In genomic region chr6:83185895-83186861, GRCm38 (mm10) we compare ENCODE assay signal across 9 mouse cellular contexts. TPM values are rescaled to one million over a fixed set of nuclear protein-coding genes. Genes with fewer than 3 reads are reported as not detected.
A peak's percentile ranks its signal among the peaks of the same experiment; 100 is the strongest.
DNase-seq lines count a peak whose midpoint lies in the region; ATAC-seq lines count a peak whose summit lies in the region.
"Had no signal": no experiment of that assay in that cellular context is flagged by ENCODE, and none has a peak within 500 bp of the region (broad histone marks: within the 10 kb centered on the region; RNA-seq: fewer than 3 reads in every experiment).

No protein-coding gene starts in this region.

- H3K9ac ChIP-seq in forebrain, embryonic 14.5 days (ENCODE audit: low read length), result peak overlapping the region; percentile 85
- H3K9ac ChIP-seq in liver, embryonic 12.5 days, result no peak overlapping the region

- peak overlapping the region; percentile 83 for H3K27ac ChIP-seq in forebrain, embryonic 14.5 days (ENCODE audit: low read depth, low read length)
- no peak overlapping the region for H3K27ac ChIP-seq in liver, embryonic 12.5 days

- H3K4me2 ChIP-seq in forebrain, embryonic 14.5 days (ENCODE audit: low read length), result peak overlapping the region; percentile 60
- H3K4me2 ChIP-seq in liver, embryonic 12.5 days, result peak overlapping the region; percentile 39

- H3K4me1 ChIP-seq in forebrain, embryonic 14.5 days (ENCODE audit: control insufficient read depth, insufficient read depth, low read length), result peaks cover 14% of the 10 kb centered on the region
- peaks cover 27% of the 10 kb centered on the region for H3K4me1 ChIP-seq in liver, embryonic 12.5 days

- H3K4me3 ChIP-seq in forebrain, embryonic 14.5 days (ENCODE audit: low read depth, low read length), result peak overlapping the region; percentile 51
- no peak overlapping the region for H3K4me3 ChIP-seq in liver, embryonic 12.5 days
- H3K4me3 ChIP-seq: myocyte had no signal

- peak; percentile 96 for ATAC-seq in forebrain, embryonic 14.5 days
- ATAC-seq in liver, embryonic 12.5 days, result peak; percentile 44

- peak; percentile 63 for DNase-seq in CD4-positive helper T cell, adult 2 months (ENCODE audit: low read depth, low spot score)
- DNase-seq in c-Kit-positive CD71-positive TER-119-positive erythroid progenitor cells, embryonic 14.5 days (ENCODE audit: low spot score), result peak; percentile 22
- DNase-seq in forebrain, embryonic 14.5 days (ENCODE audit: low spot score), result peak; percentile 93
- DNase-seq in heart, postnatal 36 days, result peak; percentile 31 to 45
- peak; percentile 52 to 63 for DNase-seq in kidney, postnatal 36 days
- DNase-seq in natural killer cell, adult 2 months (ENCODE audit: low spot score in 2 of 2), result peak; percentile 42 to 55
- peak; percentile 14 to 25 for DNase-seq in thymus, postnatal 10 days (ENCODE audit: low spot score in 2 of 2)

- 7% methylated on average over 25 of the region's 25 CpGs for WGBS in forebrain, embryonic 14.5 days
- WGBS in liver, embryonic 12.5 days (ENCODE audit: insufficient replicate concordance), result 24% methylated on average over 25 of the region's 25 CpGs

- H3K27me3 ChIP-seq in forebrain, embryonic 14.5 days (replicated peaks; ENCODE audit: control insufficient read depth, insufficient read depth, low read length), result no peaks in the 10 kb centered on the region
- H3K27me3 ChIP-seq in liver, embryonic 12.5 days (replicated peaks), result no peaks in the 10 kb centered on the region

- intact Hi-C loops in heart, postnatal 36 days (cut with DNase I), result no loop called here

- H3K9me3 ChIP-seq in forebrain, embryonic 14.5 days (replicated peaks; ENCODE audit: control insufficient read depth, low read length), result no peaks in the 10 kb centered on the region
- H3K9me3 ChIP-seq in liver, embryonic 12.5 days (replicated peaks), result no peaks in the 10 kb centered on the region

- H3K36me3 ChIP-seq in forebrain, embryonic 14.5 days (ENCODE audit: control insufficient read depth, insufficient read depth, low read length), result peaks cover 58% of the 10 kb centered on the region
- peaks cover 59% of the 10 kb centered on the region for H3K36me3 ChIP-seq in liver, embryonic 12.5 days

RNA-seq across cellular contexts. Expression of gene Dctn1, which starts 20.5 kb away (rescaled TPM):
- 101 and 133 TPM in 2 replicates for polyA plus RNA-seq in forebrain, embryonic 14.5 days (2014; fragmentation: Nextera tagmentation; extraction: Ambion mirVana)
- 100 to 1,000 TPM; 137 to 139 TPM for total RNA-seq in heart, postnatal 36 days (2021)
- 46.9 and 48.2 TPM in 2 replicates for polyA plus RNA-seq in liver, embryonic 12.5 days (2016; fragmentation: Nextera tagmentation; extraction: Ambion mirVana)

RNA-seq across cellular contexts. Expression of gene 1700003E16Rik, which starts 30.0 kb away (rescaled TPM):
- 5.8 and 7.5 TPM in 2 replicates for polyA plus RNA-seq in forebrain, embryonic 14.5 days (2014; fragmentation: Nextera tagmentation; extraction: Ambion mirVana)
- total RNA-seq in heart, postnatal 36 days (2021), result under 1 TPM; 0.16 to 0.39 TPM
- polyA plus RNA-seq in liver, embryonic 12.5 days (2016; fragmentation: Nextera tagmentation; extraction: Ambion mirVana), result 0.19 and 0.35 TPM in 2 replicates

RNA-seq across cellular contexts. Expression of gene Wdr54, which starts 30.0 kb away (rescaled TPM):
- polyA plus RNA-seq in forebrain, embryonic 14.5 days (2014; fragmentation: Nextera tagmentation; extraction: Ambion mirVana), result 20.6 and 23.9 TPM in 2 replicates
- 1 to 10 TPM; 1.4 to 1.5 TPM for total RNA-seq in heart, postnatal 36 days (2021)
- polyA plus RNA-seq in liver, embryonic 12.5 days (2016; fragmentation: Nextera tagmentation; extraction: Ambion mirVana), result 0.81 and 1.1 TPM in 2 replicates

RNA-seq across cellular contexts. Expression of gene Slc4a5, which starts 33.5 kb away (rescaled TPM):
- 0.63 and 0.78 TPM in 2 replicates for polyA plus RNA-seq in forebrain, embryonic 14.5 days (2014; fragmentation: Nextera tagmentation; extraction: Ambion mirVana)
- not detected for total RNA-seq in heart, postnatal 36 days (2021)
- polyA plus RNA-seq in liver, embryonic 12.5 days (2016; fragmentation: Nextera tagmentation; extraction: Ambion mirVana), result 1.2 and 1.3 TPM in 2 replicates

RNA-seq across cellular contexts. Expression of gene Rtkn, which starts 50.9 kb away (rescaled TPM):
- 4.7 and 4.8 TPM in 2 replicates for polyA plus RNA-seq in forebrain, embryonic 14.5 days (2014; fragmentation: Nextera tagmentation; extraction: Ambion mirVana)
- 1 to 10 TPM; 4.6 to 5.5 TPM for total RNA-seq in heart, postnatal 36 days (2021)
- polyA plus RNA-seq in liver, embryonic 12.5 days (2016; fragmentation: Nextera tagmentation; extraction: Ambion mirVana), result 11.8 and 12.6 TPM in 2 replicates

Comparison
In these comparisons a context has a peak if more than half of its experiments do, and no peak if none do; other contexts are left out.
1. DNase-seq: peak in every context shown above with its lines; median percentile 93 in forebrain, embryonic 14.5 days; 63 in CD4-positive helper T cell, adult 2 months; 58 in kidney, postnatal 36 days; 48 in natural killer cell, adult 2 months; 38 in heart, postnatal 36 days; 22 in c-Kit-positive CD71-positive TER-119-positive erythroid progenitor cells, embryonic 14.5 days; 20 in thymus, postnatal 10 days.
2. RNA of gene Wdr54, which starts 30.0 kb away (polyA plus RNA-seq): 20.6 to 23.9 TPM in forebrain, embryonic 14.5 days; 0.81 to 1.1 TPM in liver, embryonic 12.5 days; every median in the first group is over 10 times any median in the second.